Mouse (Mus musculus) central nervous system, embryonic 14 days (tissue): ENCODE data around the gene F2rl1. TPM values are rescaled to one million over a fixed set of nuclear protein-coding genes. Genes with fewer than 3 reads are reported as not detected.

ENCODE experiments used
- polyA plus RNA-seq: library from polyadenylated mRNA; depleted of rRNA; stranded (reverse); fragments of >200 nt; gene quantifications from 2 replicates; pipeline ENCODE4 v1.2.3, GENCODE M21; 2012; rRNA removed

F2rl1 gene
- polyA plus RNA-seq = 0.22 and 1.4 TPM in 2 replicates

GRCm38 (mm10) chr13:95524674-95525491 lies at the start of gene F2rl1:
Gene F2rl1 (minus strand): TSS chr13:95525227.

DNA sequence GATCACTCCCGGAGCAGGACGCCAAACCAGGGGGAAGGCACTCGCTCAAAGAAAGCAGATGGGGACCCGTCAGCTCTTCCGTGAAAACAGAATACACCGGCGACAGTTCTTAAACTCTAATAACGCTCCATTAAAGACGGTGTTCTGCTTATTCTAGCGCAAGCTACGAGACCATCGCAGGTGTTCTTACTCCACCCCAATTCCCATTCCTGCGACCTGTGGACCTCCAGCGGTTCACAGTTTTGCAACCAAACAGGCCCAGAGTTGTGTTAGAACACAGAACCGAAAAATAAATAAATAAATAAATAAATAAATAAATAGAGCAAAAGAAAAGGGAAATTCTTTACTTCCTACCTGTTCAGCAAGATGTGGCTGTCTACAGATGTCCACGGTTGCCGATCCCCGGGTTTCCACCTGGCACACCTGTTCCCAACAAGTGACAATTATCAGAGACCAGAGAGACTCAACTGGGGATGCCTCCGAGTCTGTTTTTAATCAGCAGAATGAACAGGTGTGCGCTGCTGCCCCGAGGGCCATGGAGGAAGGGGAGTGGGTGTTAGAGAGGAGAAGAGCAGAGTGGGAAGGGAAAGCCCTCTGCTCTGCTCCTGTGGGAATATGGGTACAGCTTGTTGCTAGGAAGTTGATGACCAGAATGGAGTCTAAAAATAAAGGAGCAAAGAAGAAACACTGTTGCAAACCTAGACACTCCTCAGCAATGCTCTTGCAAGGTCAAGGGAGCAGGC lies 46.2 kb downstream of the F2rl1 start, which contains the start of gene S100z:
Gene S100z (minus strand): TSS at position 51 of the 743 bp plus-strand sequence.

Other genes with a start within 250 kb of the F2rl1 start
- gene Zbed3, start 201.6 kb downstream of the F2rl1 start, polyA plus RNA-seq = 46.1 and 52.1 TPM in 2 replicates
- gene Aggf1, start 149.9 kb downstream of the F2rl1 start, polyA plus RNA-seq = 35.0 and 38.2 TPM in 2 replicates
- gene Crhbp, start 80.3 kb downstream of the F2rl1 start, polyA plus RNA-seq = 1.6 and 2.4 TPM in 2 replicates
- not detected in 2 replicates for gene S100z, start 46.5 kb downstream of the F2rl1 start, polyA plus RNA-seq
- gene F2r, start 93.3 kb upstream of the F2rl1 start, polyA plus RNA-seq = 31.5 and 32.9 TPM in 2 replicates
- gene F2rl2, start 171.6 kb upstream of the F2rl1 start, polyA plus RNA-seq = 0.38 and 0.63 TPM in 2 replicates